Mouse (Mus musculus) lung, embryonic 14.5 days (tissue): ENCODE measurements around the gene Dnajc28. TPM values are rescaled to one million over a fixed set of nuclear protein-coding genes. Genes with fewer than 3 reads are reported as not detected.
A peak's percentile ranks its signal among the peaks of the same experiment; 100 is the strongest.

Source experiments
- ATAC-seq: fragments of 200-750 bp; cut with Nextera tagmentation; 2 replicates; pipeline ENCODE4 v1.8.0; 2017; ENCODE audit warnings: mild to moderate bottlenecking, moderate TSS enrichment, moderate library complexity; ENCODE audit not compliant: insufficient read depth
- DNase-seq: peaks from one replicate; pipeline ENCODE4 v3.0.0-alpha.2; 2015
- H3K27ac ChIP-seq: fragments of 300-500 bp; sonication (generic); 2 replicates; pipeline ENCODE4 v1.5.1; 2014; ENCODE audit warnings: low read depth, mild to moderate bottlenecking, moderate library complexity
- H3K27me3 ChIP-seq: fragments of 300-500 bp; sonication (generic); 2 replicates; pipeline ENCODE4 v1.6.1; 2014; ENCODE audit warnings: low read length, control low read depth; ENCODE audit not compliant: insufficient read depth
- H3K36me3 ChIP-seq: fragments of 300-500 bp; sonication (generic); 2 replicates; pipeline ENCODE4 v1.6.1; 2014; ENCODE audit warnings: control low read depth; ENCODE audit not compliant: insufficient read depth
- H3K4me1 ChIP-seq: fragments of 300-500 bp; sonication (generic); 2 replicates; pipeline ENCODE4 v1.6.1; 2014; ENCODE audit warnings: antibody characterized with exemption, control low read depth; ENCODE audit not compliant: insufficient read depth
- H3K4me2 ChIP-seq: fragments of 300-500 bp; sonication (generic); 2 replicates; pipeline ENCODE4 v1.6.1; 2014; ENCODE audit warnings: mild to moderate bottlenecking
- H3K4me3 ChIP-seq: fragments of 300-500 bp; sonication (generic); 2 replicates; pipeline ENCODE4 v1.5.1; 2014; ENCODE audit warnings: low read depth, low read length
- H3K9ac ChIP-seq: fragments of 300-500 bp; sonication (generic); 2 replicates; pipeline ENCODE4 v1.6.1; 2014
- H3K9me3 ChIP-seq: fragments of 300-500 bp; sonication (generic); 2 replicates; pipeline ENCODE4 v1.6.1; 2016; ENCODE audit warnings: low read depth, low read length, control low read depth
- CTCF ChIP-seq: IDR thresholded peaks from 2 replicates; pipeline ENCODE4 v1.5.1; 2016; ENCODE audit warnings: antibody characterized with exemption, low read depth
- WGBS: fragments of 180-500 bp; shearing (Covaris S2); extraction: QIAGEN DNeasy Blood & Tissue Kit; methylation state at CpG from one replicate; pipeline ENCODE4 v1.1.7; 2014; 5-methylcytosine and 5-hydroxymethylcytosine counted together
- polyA plus RNA-seq: library from polyadenylated mRNA; unstranded; fragments of >200 nt; fragmentation: Nextera tagmentation; extraction: Ambion mirVana; gene quantifications from 2 replicates; pipeline ENCODE4 v1.2.1, GENCODE M21; 2014

Gene Dnajc28
- 2.5 and 2.7 TPM in 2 replicates for polyA plus RNA-seq

DNA sequence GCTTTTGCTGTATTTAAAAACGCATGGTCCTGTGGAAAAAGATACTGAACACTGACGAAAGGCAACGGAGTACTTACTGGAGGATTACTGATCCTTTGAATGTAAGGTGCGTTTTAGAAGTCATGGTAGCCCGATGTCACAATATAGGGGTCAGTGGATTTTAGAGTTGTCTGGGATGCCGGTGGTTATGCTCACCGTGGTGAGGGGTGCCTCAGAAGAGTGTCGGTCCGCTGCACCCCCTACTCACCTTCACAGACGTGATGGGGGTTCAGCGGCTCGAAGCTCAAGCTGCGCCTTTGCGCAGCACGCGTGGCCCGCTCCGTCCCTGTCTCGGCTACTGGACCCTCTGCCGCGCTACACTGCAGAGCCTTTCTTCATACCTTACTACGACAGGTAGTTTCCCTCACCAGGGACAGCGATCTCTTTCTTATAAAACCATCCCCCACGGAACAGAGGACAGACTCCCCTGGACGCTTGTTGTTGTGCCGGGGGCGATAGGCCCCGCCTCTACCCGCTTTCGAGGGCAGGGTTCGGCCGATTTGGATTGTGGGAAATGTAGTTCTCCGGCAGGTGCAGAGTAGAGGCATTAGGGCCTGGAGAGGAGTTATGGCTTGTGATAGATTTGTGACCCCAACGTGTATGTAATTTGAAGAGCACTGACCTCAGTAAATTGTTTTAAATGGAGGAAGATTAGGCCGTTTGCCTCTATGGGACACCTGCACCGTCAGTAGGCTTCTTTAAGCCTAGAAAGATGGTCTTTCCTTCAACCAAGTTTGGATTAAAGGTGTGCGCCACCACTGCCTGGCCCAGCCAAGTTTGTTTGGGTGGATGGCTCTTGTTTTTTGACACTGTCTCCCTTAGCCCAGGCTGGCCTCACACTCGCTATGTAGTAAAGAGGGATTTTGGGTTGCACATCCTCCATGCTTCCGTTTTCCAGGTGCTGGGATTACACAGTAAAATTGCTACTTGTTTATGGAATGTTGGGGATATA, at the start of gene Dnajc28:
Dnajc28 (minus strand) TSS at position 516 of the 991 bp plus-strand sequence.
- ATAC-seq: peak; percentile 94
- Histone ChIP-seq H3K9ac (peak within 1 kb of the TSS; percentile 65), H3K36me3 (peaks cover 42% of the 10 kb centered on the region), H3K27me3 (no peaks in the 10 kb centered on the region), H3K4me1 (no peaks in the 10 kb centered on the region), H3K9me3 (no peaks in the 10 kb centered on the region), H3K4me2 (peak within 1 kb of the TSS; percentile 80), H3K4me3 (peak within 1 kb of the TSS; percentile 66), H3K27ac (no peak within 1 kb of the TSS)
- DNase-seq: peak; percentile 84
- 10% methylated on average over 39 of the region's 39 CpGs for WGBS
- no peak for TF ChIP-seq CTCF

GRCm38 (mm10) chr16:91663795-91664194, 45.0 kb upstream of the Dnajc28 start:
- WGBS: 94% methylated on average over 3 of the region's 3 CpGs
- no peak for TF ChIP-seq CTCF
- Histone ChIP-seq H3K27ac (no peak overlapping the region), H3K9ac (no peak overlapping the region), H3K4me1 (no peaks in the 10 kb centered on the region), H3K27me3 (no peaks in the 10 kb centered on the region), H3K9me3 (no peaks in the 10 kb centered on the region; the same call in 1 of the 2 replicates), H3K4me3 (no peak overlapping the region), H3K4me2 (no peak overlapping the region), H3K36me3 (peaks cover 95% of the 10 kb centered on the region)
- DNase-seq (no peak), ATAC-seq (no peak)

- H3K27ac ChIP-seq: no peak overlapping the region
- no peak overlapping the region for H3K9ac ChIP-seq
- 91% methylated on average over 16 of the region's 16 CpGs for WGBS
- no peak overlapping the region for H3K4me3 ChIP-seq
- no peak overlapping the region for H3K4me2 ChIP-seq
- ATAC-seq (no peak), DNase-seq (no peak)
- peaks cover 98% of the 10 kb centered on the region for H3K36me3 ChIP-seq
- no peak for TF ChIP-seq CTCF
- H3K9me3 ChIP-seq: no peaks in the 10 kb centered on the region; the same call in 1 of the 2 replicates
- no peaks in the 10 kb centered on the region for H3K4me1 ChIP-seq
- H3K27me3 ChIP-seq: no peaks in the 10 kb centered on the region
These were observed 43.5 kb upstream of the Dnajc28 start for GRCm38 (mm10) chr16:91662336-91662735.

- H3K9ac ChIP-seq: no peak overlapping the region
- H3K27ac ChIP-seq: no peak overlapping the region
- no peak overlapping the region for H3K4me2 ChIP-seq
- ATAC-seq (no peak), DNase-seq (no peak)
- peaks cover 98% of the 10 kb centered on the region for H3K36me3 ChIP-seq
- H3K4me1 ChIP-seq: no peaks in the 10 kb centered on the region
- H3K27me3 ChIP-seq: no peaks in the 10 kb centered on the region
- WGBS: 81% methylated on average over 1 of the region's 1 CpGs
- H3K4me3 ChIP-seq: no peak overlapping the region
- no peak for TF ChIP-seq CTCF
- H3K9me3 ChIP-seq: no peaks in the 10 kb centered on the region; the same call in 1 of the 2 replicates
These were observed 42.6 kb upstream of the Dnajc28 start for GRCm38 (mm10) chr16:91661397-91661796.

GRCm38 (mm10) chr16:91659798-91660197, 41.0 kb upstream of the Dnajc28 start:
- no peak overlapping the region for H3K27ac ChIP-seq
- H3K9me3 ChIP-seq: no peaks in the 10 kb centered on the region; the same call in 1 of the 2 replicates
- H3K4me1 ChIP-seq: no peaks in the 10 kb centered on the region
- H3K4me2 ChIP-seq: no peak overlapping the region
- no peaks in the 10 kb centered on the region for H3K27me3 ChIP-seq
- no peak for TF ChIP-seq CTCF
- ATAC-seq (no peak), DNase-seq (no peak)
- WGBS: 96% methylated on average over 20 of the region's 20 CpGs
- H3K4me3 ChIP-seq: no peak overlapping the region
- no peak overlapping the region for H3K9ac ChIP-seq
- H3K36me3 ChIP-seq: peaks cover 98% of the 10 kb centered on the region

DNA sequence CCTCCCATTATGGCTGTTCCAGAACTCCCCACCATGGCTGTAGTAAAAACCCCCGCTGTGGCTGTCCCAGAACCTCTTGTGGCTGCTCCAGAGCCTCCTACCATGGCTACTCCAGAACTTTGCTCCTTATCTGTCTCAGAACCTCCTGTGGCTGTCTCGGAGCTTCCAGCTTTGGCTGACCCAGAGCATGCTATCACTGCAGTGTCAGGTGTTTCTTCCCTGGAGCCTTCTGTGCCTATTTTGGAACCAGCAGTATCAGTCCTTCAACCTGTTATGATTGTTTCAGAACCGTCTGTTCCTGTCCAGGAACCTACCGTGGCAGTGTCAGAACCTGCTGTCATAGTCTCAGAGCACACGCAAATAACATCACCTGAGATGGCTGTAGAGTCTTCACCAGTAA, 39.6 kb upstream of the Dnajc28 start:
- H3K36me3 ChIP-seq: peaks cover 97% of the 10 kb centered on the region
- H3K4me1 ChIP-seq: no peaks in the 10 kb centered on the region
- DNase-seq (no peak), ATAC-seq (no peak)
- TF ChIP-seq CTCF: no peak
- H3K9ac ChIP-seq: no peak overlapping the region
- no peaks in the 10 kb centered on the region; the same call in 1 of the 2 replicates for H3K9me3 ChIP-seq
- no peak overlapping the region for H3K4me2 ChIP-seq
- H3K27me3 ChIP-seq: no peaks in the 10 kb centered on the region
- no peak overlapping the region for H3K27ac ChIP-seq
- WGBS: 92% methylated on average over 5 of the region's 5 CpGs
- no peak overlapping the region for H3K4me3 ChIP-seq

GRCm38 (mm10) chr16:91657285-91657684, 38.5 kb upstream of the Dnajc28 start:
- Histone ChIP-seq H3K9me3 (no peaks in the 10 kb centered on the region; the same call in 1 of the 2 replicates), H3K27ac (no peak overlapping the region), H3K4me1 (no peaks in the 10 kb centered on the region), H3K36me3 (peaks cover 93% of the 10 kb centered on the region), H3K4me2 (no peak overlapping the region), H3K9ac (no peak overlapping the region), H3K27me3 (no peaks in the 10 kb centered on the region), H3K4me3 (no peak overlapping the region)
- WGBS: 97% methylated on average over 17 of the region's 17 CpGs
- ATAC-seq (0 out of 2 replicates have a peak, but pooled peaks have one; percentile 31), DNase-seq (no peak)
- no peak for TF ChIP-seq CTCF
